Mouse (Mus musculus): Measurements from ENCODE around the gene Camk2b. TPM values are rescaled to one million over a fixed set of nuclear protein-coding genes. Genes with fewer than 3 reads are reported as not detected.
A peak's percentile ranks its signal among the peaks of the same experiment; 100 is the strongest.
"Not testable (repeated sequence)": the region's sequence is repeated elsewhere in the genome, so short reads cannot be mapped to it uniquely, and the experiment has no call there.

The Camk2b gene
- polyA plus RNA-seq, 1 experiment: 13.8 TPM

- H3K4me3 ChIP-seq (replicated peaks; ENCODE audit: extremely low read depth, low read depth, low read length): no peak overlapping the region
- 0 out of 2 replicates have a peak, but pooled peaks cover 3% of the 10 kb centered on the region for H3K4me1 ChIP-seq (ENCODE audit: control insufficient read depth, insufficient read depth, low read length)
- no peak for TF ChIP-seq CTCF (IDR thresholded peaks at IDR 0.05; ENCODE audit: insufficient read depth, low read length)
- TF ChIP-seq POLR2A (IDR thresholded peaks at IDR 0.05; ENCODE audit: borderline replicate concordance, extremely low read depth, low read depth, low read length): no peak
- no peak for DNase-seq
- WGBS: 40% methylated on average over 7 of the region's 7 CpGs
These were observed 47.7 kb downstream of the Camk2b start for GRCm38 (mm10) chr11:6018218-6019010.

- Histone ChIP-seq H3K4me1 (ENCODE audit: control insufficient read depth, insufficient read depth, low read length) (0 out of 2 replicates have a peak, but pooled peaks cover 3% of the 10 kb centered on the region), H3K4me3 (replicated peaks; ENCODE audit: extremely low read depth, low read depth, low read length) (no peak overlapping the region)
- TF ChIP-seq POLR2A (IDR thresholded peaks at IDR 0.05; ENCODE audit: borderline replicate concordance, extremely low read depth, low read depth, low read length): no peak
- no peak for TF ChIP-seq CTCF (IDR thresholded peaks at IDR 0.05; ENCODE audit: insufficient read depth, low read length)
- 64% methylated on average over 11 of the region's 11 CpGs for WGBS
- no peak for DNase-seq
These were observed 48.5 kb downstream of the Camk2b start for GRCm38 (mm10) chr11:6017484-6018140.

- DNase-seq: no peak
- WGBS: 50% methylated on average over 9 of the region's 9 CpGs
These were observed 49.3 kb downstream of the Camk2b start for GRCm38 (mm10) chr11:6016797-6017395.

GRCm38 (mm10) chr11:6016368-6016767 is 49.8 kb downstream of the Camk2b start:
- no peak for DNase-seq
- WGBS: 5% methylated on average over 3 of the region's 3 CpGs
- no peak for TF ChIP-seq CTCF (IDR thresholded peaks at IDR 0.05; ENCODE audit: insufficient read depth, low read length)
- no peak for TF ChIP-seq POLR2A (IDR thresholded peaks at IDR 0.05; ENCODE audit: borderline replicate concordance, extremely low read depth, low read depth, low read length)
- H3K4me3 ChIP-seq (replicated peaks; ENCODE audit: extremely low read depth, low read depth, low read length): no peak overlapping the region
- H3K4me1 ChIP-seq (ENCODE audit: control insufficient read depth, insufficient read depth, low read length): 0 out of 2 replicates have a peak, but pooled peaks cover 3% of the 10 kb centered on the region

More at GRCm38 (mm10) chr11:6016797-6017395, 49.3 kb downstream of the Camk2b start:
- Histone ChIP-seq H3K4me3 (replicated peaks; ENCODE audit: extremely low read depth, low read depth, low read length) (no peak overlapping the region), H3K4me1 (ENCODE audit: control insufficient read depth, insufficient read depth, low read length) (0 out of 2 replicates have a peak, but pooled peaks cover 3% of the 10 kb centered on the region)
- TF ChIP-seq CTCF (IDR thresholded peaks at IDR 0.05; ENCODE audit: insufficient read depth, low read length) (no peak), POLR2A (IDR thresholded peaks at IDR 0.05; ENCODE audit: borderline replicate concordance, extremely low read depth, low read depth, low read length) (no peak)

- no peak for DNase-seq
- WGBS: 52% methylated on average over 6 of the region's 6 CpGs
- 0 out of 2 replicates have a peak, but pooled peaks cover 3% of the 10 kb centered on the region for H3K4me1 ChIP-seq (ENCODE audit: control insufficient read depth, insufficient read depth, low read length)
- no peak for TF ChIP-seq CTCF (IDR thresholded peaks at IDR 0.05; ENCODE audit: insufficient read depth, low read length)
- TF ChIP-seq POLR2A (IDR thresholded peaks at IDR 0.05; ENCODE audit: borderline replicate concordance, extremely low read depth, low read depth, low read length): no peak
- H3K4me3 ChIP-seq (replicated peaks; ENCODE audit: extremely low read depth, low read depth, low read length): no peak overlapping the region
These were observed 51.1 kb downstream of the Camk2b start for GRCm38 (mm10) chr11:6015011-6015431.

GRCm38 (mm10) chr11:6013359-6013758 is 52.8 kb downstream of the Camk2b start:
- 59% methylated on average over 2 of the region's 2 CpGs for WGBS
- no peak for TF ChIP-seq CTCF (IDR thresholded peaks at IDR 0.05; ENCODE audit: insufficient read depth, low read length)
- no peak for TF ChIP-seq POLR2A (IDR thresholded peaks at IDR 0.05; ENCODE audit: borderline replicate concordance, extremely low read depth, low read depth, low read length)
- Histone ChIP-seq H3K4me3 (replicated peaks; ENCODE audit: extremely low read depth, low read depth, low read length) (no peak overlapping the region), H3K4me1 (ENCODE audit: control insufficient read depth, insufficient read depth, low read length) (0 out of 2 replicates have a peak, but pooled peaks cover 3% of the 10 kb centered on the region)
- DNase-seq: no peak

- WGBS: 85% methylated on average over 3 of the region's 3 CpGs
- no peak overlapping the region for H3K4me3 ChIP-seq (replicated peaks; ENCODE audit: extremely low read depth, low read depth, low read length)
- DNase-seq: no peak
- TF ChIP-seq CTCF (IDR thresholded peaks at IDR 0.05; ENCODE audit: insufficient read depth, low read length) (no peak), POLR2A (IDR thresholded peaks at IDR 0.05; ENCODE audit: borderline replicate concordance, extremely low read depth, low read depth, low read length) (peak; percentile 54; the same call in 1 of the 2 replicates)
- no peaks in the 10 kb centered on the region for H3K4me1 ChIP-seq (ENCODE audit: control insufficient read depth, insufficient read depth, low read length)
These were observed 54.3 kb downstream of the Camk2b start for GRCm38 (mm10) chr11:6011879-6012278.

- H3K4me3 ChIP-seq (replicated peaks; ENCODE audit: extremely low read depth, low read depth, low read length); H3K4me1 ChIP-seq (ENCODE audit: control insufficient read depth, insufficient read depth, low read length); DNase-seq: not testable (repeated sequence)
- 91% methylated on average over 3 of the region's 18 CpGs for WGBS
These were observed 55.2 kb downstream of the Camk2b start for GRCm38 (mm10) chr11:6010751-6011482.

GRCm38 (mm10) chr11:6007779-6008128 is 58.4 kb downstream of the Camk2b start:
- 30% methylated on average over 13 of the region's 13 CpGs for WGBS
- not testable (repeated sequence) for H3K4me3 ChIP-seq (replicated peaks; ENCODE audit: extremely low read depth, low read depth, low read length); DNase-seq
- H3K4me1 ChIP-seq (ENCODE audit: control insufficient read depth, insufficient read depth, low read length): peaks cover 20% of the 10 kb centered on the region

All from lung, adult 2 months (tissue).